Mouse (Mus musculus) neutrophil, adult 5-6 weeks (primary cell): ENCODE measurements at regions not wholly inside any gene's neighbourhood (a gene's known extent, or its start where the extent isn't known, plus 50 kb on each side); places are given as distances from the start of the nearest gene placed in this dataset.

Experiments used
- ATAC-seq: fragments of 151-379, 151-347 bp; 2 replicates; pipeline ENCODE4 v1.8.0; 2017; ENCODE audit warnings: mild to moderate bottlenecking, moderate TSS enrichment; ENCODE audit not compliant: insufficient number of reproducible peaks, poor library complexity, low FRiP score, severe bottlenecking; ENCODE audit errors: extremely low read depth

- no peak for ATAC-seq
These were observed 52.7 kb upstream of the Csl start for GRCm38 (mm10) chr10:99812069-99812650.

- no peak for ATAC-seq
These were observed 52.0 kb upstream of the Csl start for GRCm38 (mm10) chr10:99811430-99811829.
